Mouse (Mus musculus): ENCODE results near the gene Mms19. TPM values are rescaled to one million over a fixed set of nuclear protein-coding genes. Genes with fewer than 3 reads are reported as not detected.

Gene Mms19
- polyA plus RNA-seq (2012; rRNA removed): 56.3 and 61.7 TPM in 2 replicates

DNA sequence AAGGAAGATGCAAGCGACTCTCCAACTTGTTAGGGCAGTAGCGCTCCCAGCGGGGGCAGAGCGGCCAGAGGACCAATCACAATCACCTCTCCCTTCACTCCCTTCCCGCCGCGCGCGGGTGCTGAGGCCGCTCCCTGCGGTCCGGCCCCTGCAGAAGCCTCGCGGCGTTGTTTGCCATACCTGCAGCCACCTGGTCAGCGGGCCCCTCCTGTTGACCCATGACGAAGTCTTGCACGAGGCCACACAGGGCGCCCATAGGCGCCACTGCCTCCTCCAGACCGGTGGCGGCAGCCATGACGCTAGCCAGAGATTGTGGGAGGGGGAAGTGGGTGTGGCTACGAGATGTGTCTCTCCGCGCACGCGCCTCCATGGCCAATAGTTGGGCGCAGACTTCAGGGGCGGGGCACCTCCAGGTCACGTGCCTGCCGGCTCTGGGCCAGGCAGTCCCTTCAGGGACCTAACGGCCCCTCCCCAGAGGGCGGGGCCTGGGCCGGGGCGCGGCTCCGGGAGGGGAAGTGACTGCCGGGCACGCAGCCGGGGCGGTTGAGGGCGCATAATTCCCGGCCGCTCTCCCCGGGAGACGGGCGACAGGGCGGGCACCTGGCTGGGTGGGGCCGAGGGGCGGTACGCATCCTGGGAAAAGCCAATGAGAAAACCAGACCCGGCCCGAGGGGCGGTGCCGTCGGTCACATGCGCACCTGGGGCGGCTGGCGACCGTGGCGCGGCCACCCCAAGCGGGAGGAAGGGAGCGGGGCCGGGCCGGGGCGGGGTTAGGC is at the start of gene Mms19:
Gene Mms19, minus strand, starts transcription at position 339 of the 776 bp plus-strand sequence.
- peak; percentile 99 for DNase-seq (ENCODE audit: extremely low spot score in 1 of 2, low spot score in 1 of 2)

DNA sequence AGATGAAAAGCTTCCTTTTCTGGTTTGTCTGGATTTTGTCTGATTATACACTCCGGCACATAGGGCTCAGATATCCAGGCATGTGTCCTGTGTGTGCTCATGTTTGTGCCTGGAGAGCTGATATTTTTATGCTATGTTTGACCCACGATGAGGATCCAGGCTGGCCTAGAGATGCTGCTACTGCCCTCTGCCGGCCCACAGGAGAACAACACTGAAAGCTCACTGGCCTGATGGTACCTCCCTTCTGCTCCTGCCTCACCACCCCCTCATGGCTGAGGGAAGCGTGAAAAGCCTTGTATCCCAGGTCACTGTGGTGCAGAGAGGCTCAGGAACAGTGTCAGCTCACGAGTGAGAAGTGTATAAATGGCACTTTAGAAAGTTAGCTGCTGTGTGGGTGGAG is 45.2 kb upstream of the Mms19 start:
- peak; percentile 53 to 93 for DNase-seq (ENCODE audit: extremely low spot score in 1 of 2, low spot score in 1 of 2)

DNA sequence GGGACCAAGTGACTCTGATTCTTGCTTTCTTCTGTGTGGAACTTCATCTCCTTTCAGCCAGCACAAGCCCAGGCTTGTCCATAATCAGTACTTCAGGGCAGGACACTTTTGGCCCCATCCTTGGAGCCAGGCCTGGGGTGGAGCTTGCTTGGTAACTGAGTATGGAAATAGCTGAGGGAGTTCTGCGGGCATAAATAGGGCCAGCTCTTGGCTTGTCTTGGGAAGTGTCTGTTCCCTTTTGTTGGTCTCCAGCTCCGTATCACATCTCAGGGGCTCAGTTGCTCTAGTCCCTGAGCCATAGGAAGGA is 41.5 kb upstream of the Mms19 start:
- no peak for DNase-seq (ENCODE audit: extremely low spot score in 1 of 2, low spot score in 1 of 2)

DNA sequence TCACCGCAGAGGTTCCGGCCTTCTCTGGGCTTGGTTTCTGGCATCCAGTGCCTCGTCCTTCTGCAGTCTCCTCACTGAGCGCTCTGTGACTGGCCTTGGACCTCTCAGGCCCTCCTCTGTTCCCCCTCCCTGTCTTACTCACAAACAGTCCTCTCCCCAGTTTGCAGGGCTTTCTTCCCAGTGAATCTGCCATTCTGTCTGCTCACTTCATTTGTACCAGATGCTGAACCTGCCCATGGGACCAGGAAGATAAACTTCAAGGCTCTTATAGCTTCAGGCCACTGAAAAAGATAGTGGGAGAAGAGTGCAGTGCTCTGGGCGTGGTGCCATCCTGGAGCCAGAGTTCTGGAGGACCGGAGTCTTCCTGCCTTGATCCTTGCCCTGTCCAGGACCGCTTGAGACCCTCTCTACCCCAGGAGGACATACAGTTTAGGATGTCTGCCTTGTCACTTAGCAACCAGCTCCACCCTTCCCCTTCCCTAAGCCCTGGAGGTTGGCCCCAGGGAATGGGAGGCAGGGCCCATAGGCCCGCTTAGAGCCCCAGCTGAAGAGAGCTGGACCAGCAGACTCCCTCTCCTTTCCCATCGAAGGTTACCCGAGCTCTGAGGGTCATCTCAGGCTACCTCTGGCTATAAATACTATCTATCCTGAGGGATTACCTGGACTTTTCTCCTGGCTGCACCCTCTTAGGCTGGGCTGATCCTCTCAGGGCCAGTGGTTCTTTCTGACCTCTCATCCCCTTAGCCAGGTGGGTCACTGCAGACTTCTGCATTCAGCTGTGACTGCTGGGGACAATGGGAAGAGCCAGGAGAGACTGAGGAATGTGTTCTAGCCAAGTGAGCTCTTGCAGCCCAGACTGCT is 41.0 kb upstream of the Mms19 start:
- DNase-seq (ENCODE audit: extremely low spot score in 1 of 2, low spot score in 1 of 2): no peak

DNA sequence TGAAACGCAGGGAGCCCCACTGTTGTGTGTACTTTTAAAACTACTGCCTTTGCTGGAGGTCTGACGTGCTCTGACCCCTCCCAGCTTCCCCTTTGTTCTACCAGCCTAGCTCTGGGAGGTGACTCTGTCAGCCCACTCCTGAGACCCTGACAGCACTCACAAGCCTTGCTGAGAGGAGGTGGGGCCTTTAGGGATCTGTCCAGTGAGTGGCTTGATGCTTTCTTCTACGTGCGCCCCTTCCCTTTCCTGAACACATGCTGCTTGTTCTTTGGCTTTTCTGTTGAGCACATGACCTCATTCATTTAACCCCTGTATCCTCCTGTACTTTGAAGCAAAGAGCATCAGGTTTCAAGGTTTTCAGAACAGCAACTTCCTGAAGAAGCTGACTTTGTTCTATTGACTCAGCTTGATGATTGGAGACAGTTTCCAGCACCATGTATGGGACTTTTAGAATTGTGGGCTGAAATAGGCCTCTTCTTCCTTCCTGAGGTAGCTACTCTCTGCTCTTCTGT is 38.1 kb upstream of the Mms19 start:
- no peak for DNase-seq (ENCODE audit: extremely low spot score in 1 of 2, low spot score in 1 of 2)

DNA sequence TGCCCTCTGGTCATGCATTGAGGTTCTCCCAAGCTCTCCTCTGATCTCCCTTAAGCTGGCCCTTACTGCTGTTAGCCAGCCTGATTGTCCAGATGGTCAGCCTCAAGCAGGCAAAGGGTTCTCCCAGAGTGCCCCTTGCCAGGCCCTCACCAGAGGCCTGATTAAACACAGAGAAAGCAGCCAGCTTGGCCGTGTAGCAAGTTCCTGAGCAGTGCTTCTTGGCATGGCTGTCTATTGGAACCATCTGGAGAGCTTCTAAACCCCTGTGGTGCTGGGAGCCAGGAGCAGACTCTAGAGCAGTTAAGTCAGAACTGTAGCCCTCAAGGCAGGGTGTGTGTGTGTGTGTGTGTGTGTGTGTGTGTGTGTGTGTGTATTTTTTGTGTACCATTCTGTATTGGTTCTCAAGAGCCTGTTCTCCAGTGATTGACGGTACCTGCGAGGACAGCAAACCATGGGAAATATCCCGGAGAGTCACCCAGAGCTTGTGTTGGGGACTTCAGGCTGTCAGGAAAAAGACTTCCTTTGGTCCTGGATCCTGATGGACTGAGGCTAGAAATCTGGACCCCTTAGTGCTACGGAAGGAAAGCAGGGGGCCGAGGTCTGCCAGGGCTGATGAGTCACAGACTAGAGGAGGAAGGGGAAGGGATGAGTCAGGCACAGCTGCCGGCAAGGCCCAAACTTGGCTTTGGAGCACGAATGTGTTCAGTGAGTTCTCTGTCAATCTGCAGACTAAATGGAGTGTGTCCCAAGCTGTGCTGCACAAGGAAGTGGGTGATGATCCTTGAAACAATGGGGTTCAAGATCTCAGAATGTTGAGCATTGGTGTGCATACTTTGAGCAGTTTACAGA is 36.7 kb upstream of the Mms19 start:
- DNase-seq (ENCODE audit: extremely low spot score in 1 of 2, low spot score in 1 of 2): peak; percentile 52 to 74

DNA sequence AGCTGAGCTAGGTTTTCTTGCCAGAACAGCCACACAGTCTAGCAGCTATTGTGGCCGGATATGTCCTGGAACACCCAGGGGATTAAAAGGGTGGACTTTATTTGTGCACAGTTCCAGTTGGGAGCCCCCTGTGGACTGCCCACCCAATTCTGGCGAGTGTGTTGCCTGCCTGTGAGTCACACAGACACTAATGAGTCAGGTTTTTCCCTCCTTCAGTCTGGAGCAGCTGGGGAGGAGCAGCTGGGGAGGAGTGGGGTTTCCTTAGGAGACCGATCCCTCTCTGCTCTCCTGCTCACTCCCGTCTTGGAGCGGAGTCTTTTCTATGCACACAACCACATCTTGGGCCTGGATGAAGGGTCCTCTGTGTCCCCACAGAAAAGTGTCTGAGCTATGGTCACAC is 35.9 kb upstream of the Mms19 start:
- peak; percentile 30 to 70 for DNase-seq (ENCODE audit: extremely low spot score in 1 of 2, low spot score in 1 of 2)

DNA sequence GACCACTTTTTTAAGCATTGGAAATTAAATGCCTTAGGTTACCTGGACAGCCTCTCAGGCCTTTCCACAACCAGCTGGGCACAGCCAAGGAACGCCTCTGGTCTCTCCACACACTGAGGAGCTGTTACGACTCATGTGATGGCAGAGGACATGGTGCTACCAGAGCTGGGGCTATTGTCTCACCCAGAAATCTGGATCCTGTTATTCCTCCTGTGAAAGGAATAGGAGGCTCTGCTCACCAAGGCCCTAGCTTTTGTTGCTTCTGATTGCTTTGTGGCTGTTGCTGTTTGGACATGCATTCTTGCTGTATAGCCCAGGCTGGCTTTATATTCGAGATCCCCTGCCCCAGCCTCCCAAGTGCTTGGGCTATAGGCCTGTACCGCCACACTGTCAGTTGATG is 35.3 kb upstream of the Mms19 start:
- no peak for DNase-seq (ENCODE audit: extremely low spot score in 1 of 2, low spot score in 1 of 2)

DNA sequence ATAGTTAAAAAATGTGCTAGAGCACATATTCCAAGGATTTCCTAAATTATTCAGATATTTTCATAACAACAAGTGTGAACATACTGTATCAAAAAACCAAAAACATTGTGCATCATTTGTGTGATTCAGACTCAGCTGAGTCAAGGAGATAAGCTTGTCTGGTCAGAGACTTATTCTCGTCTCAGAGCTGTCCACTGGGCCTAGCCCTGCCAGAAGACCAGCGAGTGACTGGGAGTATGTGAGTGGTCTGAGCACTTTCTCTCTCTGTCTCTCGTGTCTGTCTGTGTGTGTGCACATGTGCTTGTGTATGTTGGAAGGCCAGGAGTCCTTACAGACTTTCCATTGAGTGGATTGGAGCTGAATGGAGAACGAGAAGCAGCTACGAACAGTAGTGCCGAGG is 34.0 kb upstream of the Mms19 start:
- DNase-seq (ENCODE audit: extremely low spot score in 1 of 2, low spot score in 1 of 2): no peak

DNA sequence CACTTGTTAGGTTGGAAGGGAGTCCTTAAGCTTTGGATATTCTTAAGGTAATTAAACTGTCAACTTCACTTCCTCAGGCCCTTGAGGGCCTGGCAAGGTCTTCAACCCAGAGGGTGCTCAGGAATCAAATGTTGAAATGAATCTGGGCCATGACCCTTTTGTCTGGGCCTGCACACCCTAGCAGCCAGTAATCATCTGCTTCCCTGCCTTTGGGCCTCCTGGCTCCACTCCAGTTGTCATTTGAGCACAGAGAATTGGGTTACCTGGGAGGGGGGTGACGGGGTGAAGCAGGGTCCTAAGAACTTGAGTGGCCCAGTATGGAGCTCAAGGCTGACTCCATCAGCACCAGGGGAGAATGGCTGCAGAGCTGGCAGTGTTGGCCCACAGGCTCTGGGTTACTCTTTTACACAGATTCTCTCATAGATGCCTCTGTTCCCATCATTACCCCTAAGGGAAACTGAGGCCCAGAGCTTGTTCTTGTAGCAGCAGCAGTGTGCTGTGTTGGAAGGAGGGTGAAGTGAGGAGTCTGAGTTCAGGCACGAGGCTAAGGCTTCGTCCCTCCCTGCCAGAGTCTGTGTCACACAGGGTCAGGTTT is 33.4 kb upstream of the Mms19 start:
- DNase-seq (ENCODE audit: extremely low spot score in 1 of 2, low spot score in 1 of 2): no peak

DNA sequence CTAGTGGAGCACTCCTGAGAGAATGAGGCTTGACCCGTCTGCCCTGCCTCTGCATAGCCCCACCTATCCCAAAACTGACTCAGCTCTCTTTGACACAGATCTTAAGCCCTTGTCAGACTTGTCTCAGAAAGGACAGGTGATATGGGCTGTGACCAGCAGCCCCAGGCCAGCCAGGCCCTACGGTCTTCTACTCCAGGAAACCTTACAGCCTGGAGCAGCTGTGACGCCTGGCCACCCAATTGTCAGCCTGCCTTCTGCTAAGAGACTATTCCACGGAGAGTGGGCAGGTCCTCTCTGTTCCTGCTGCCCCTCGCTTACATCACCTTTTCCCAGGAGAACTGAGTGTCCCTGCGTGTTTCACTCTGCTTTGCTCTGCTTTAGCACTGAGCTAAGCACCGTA is 30.2 kb upstream of the Mms19 start:
- no peak for DNase-seq (ENCODE audit: extremely low spot score in 1 of 2, low spot score in 1 of 2)

DNA sequence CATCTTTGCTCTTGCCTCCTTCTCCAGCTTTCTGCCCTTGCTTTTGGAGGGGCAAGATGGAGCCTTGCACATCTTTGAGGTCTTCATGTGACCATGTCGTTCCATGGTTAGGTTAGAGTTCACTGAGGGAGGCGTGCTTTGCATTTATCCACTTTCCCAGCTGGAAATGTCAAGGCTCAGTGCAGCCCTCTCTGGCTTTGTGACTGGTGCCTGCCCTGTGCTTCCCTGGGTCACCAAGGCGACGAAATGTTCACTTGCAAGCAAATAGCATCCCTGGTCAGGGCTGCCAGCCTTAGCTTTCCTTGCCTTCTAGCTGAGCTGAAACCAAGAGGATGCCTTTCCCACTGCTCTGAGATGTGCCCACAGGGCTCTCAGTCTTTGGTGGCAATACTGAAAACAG is 29.5 kb upstream of the Mms19 start:
- DNase-seq (ENCODE audit: extremely low spot score in 1 of 2, low spot score in 1 of 2): no peak

DNA sequence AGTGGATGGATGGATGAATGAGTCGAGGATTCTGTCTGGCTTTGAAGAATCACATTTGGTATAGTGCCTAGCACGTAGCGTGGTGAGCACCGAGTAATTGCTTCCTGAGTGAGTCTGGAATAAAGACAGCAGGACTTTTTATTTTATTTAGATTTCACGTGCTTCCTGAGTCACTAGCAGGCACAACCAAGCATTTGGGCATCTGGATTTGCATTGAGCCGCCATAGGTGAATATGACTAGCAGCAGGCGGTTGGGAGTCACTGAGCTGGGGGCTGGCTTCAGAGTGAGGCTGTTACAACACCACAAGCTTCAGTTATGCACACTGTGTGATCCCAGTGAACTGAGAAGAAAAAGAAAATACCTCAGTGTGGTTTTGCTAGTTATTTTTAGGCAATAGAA is 28.1 kb upstream of the Mms19 start:
- DNase-seq (ENCODE audit: extremely low spot score in 1 of 2, low spot score in 1 of 2): no peak

DNA sequence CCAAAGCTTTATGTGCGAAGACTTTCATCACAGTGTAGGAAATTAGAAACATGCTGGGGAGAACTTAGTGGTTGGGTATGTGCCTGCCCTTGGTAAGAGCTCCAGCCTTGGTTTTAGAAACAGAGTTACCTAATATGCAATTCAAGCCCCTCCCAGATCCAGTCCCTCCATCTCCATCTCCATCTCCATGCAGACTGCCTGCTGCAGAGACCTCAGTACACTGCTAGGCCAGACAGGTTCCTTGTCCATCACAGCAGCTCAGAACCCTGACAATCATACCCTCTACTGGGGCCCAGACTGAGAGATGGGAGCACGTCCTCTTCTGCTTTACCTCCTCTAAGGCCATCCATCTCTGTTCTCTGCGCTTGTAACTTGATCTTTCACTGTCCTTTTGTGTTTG is 27.6 kb upstream of the Mms19 start:
- no peak for DNase-seq (ENCODE audit: extremely low spot score in 1 of 2, low spot score in 1 of 2)

DNA sequence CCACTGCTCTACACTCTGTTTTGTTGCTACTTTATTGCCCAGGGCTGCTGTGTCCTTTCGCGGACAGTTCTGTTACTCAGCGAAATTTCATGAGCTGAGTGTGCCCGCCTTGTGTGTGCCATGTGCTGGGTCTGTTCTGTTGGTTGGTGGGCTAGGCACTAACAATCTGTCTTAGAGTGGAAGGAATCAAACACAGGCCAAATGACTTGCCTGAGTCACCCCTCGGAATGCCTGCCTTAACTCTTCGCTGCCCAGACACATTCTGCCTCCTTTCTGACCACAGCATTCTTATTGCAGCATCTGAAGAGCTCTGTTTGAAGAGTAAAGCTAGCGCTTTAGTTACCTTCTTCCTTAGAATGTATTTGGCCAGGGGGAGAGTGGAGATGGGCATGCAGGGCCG is 25.6 kb upstream of the Mms19 start:
- no peak for DNase-seq (ENCODE audit: extremely low spot score in 1 of 2, low spot score in 1 of 2)

DNA sequence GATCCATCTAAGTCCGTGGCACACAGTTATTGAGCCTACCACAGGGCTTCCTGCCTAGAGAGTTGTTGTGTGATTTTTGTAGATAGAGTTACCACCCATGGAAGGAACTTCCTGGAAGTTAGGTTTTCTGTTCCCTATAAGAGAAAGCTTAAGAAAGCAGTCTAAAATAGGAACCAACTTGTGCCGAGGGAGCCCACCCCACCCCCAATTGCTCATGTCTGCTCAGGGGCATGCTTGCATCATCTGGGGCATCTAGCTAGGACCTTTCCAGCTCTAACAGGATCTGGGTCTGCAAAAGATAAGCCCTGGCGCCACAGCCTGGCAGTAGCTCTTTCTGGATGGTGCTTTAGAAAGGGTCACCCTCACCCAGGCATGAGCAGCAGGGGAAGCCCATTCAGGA is 24.7 kb upstream of the Mms19 start:
- DNase-seq (ENCODE audit: extremely low spot score in 1 of 2, low spot score in 1 of 2): no peak

DNA sequence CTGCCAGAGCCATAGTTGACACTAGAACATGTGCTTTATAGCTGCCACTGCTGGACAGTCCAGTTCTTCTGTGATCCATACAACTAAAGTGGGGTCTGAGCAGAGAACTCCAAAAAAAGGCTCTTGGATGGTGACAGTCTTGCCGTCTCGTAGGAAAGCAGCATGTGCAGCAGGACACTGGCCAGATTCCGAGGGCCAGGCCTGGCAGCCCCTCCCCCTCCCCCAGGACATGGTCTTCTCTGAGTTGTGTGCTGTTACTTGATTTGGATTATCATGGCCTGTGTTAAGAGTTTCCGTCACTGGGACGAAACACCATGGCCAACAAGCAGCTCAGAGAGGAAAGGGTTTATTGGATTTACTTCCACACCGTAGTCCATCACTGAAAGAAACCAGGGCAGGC is 23.3 kb upstream of the Mms19 start:
- DNase-seq (ENCODE audit: extremely low spot score in 1 of 2, low spot score in 1 of 2): no peak

DNA sequence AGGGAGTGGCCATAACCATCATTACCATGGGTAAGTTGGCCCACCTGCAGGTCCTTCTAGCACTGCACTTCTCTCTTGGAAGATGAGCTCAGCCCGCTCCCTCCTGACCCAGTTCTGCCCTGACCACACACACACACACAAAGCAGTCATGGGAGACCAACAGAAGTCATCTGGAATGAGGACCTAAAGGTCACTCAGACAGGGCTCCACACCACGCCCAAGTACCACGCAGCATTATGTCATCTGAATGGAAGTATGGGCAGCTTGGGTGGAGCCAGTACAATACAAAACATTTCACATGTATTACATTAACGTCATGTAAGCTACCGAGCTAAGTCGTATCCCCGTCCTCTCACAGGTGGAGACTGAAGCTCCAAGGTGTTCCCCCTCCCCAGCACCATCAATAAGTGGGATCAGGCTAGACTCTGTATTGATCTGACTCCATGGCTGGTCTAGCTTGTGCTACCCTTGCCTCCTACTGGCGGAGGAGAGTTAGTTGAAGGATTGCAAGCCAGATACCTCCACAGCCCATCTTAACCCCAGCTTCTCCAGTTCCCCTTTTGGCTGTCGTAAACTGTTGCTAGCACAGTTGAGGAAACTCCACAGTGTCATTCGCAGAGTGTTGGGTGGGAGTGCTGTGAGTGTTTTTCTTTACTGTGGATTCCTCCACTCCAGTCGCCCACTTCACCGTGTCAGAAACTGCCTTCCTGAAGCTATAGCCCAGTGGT is 20.5 kb upstream of the Mms19 start:
- no peak for DNase-seq (ENCODE audit: extremely low spot score in 1 of 2, low spot score in 1 of 2)

DNA sequence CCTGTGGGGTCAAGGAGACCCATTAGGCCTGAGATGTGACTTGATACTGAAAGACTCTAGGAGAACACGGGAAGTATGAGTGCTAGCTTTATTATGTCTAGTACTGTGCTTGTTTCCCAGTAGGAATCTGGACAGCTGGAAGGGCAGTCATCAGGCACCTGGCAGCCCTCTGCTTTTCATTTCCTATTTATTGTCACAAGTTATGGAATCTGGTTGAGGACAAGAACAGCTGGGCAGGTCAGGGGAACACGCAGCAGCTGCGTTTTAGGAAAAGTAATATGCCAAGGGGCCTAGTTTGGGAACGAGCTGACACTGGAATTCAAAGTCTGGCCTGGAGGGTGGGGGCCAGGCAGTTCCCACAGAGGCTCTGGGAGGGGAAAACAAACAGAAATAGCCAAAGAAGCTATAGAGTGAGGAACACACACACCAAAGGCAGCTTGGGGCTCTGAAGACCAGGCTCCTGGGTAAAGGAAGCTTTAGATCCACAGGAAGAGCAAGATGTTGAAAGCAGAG is 19.5 kb upstream of the Mms19 start:
- DNase-seq (ENCODE audit: extremely low spot score in 1 of 2, low spot score in 1 of 2): no peak

Measured in frontal cortex, adult 2 months (tissue).